Mouse (Mus musculus) liver, adult 2 months (tissue): ENCODE measurements at regions not wholly inside any gene's neighbourhood (a gene's known extent, or its start where the extent isn't known, plus 50 kb on each side); places are given as distances from the start of the nearest gene placed in this dataset.

Experiments
- CTCF ChIP-seq: fragments of 200-500 bp; IDR thresholded peaks from 2 replicates; pipeline ENCODE4 v1.5.1; 2011; ENCODE audit warnings: low read depth, low read length, control low read depth
- POLR2A ChIP-seq: fragments of 200-500 bp; IDR thresholded peaks from 2 replicates; pipeline ENCODE4 v1.6.1; 2011; ENCODE audit warnings: low read length, control low read depth; ENCODE audit not compliant: insufficient read depth; ENCODE audit errors: extremely low read depth

GRCm38 (mm10) chr17:48606767-48607166 lies 152.1 kb downstream of the Unc5cl start:
- TF ChIP-seq POLR2A: no peak
- TF ChIP-seq CTCF: no peak
